Mouse (Mus musculus) right cerebral cortex, postnatal 25 days (tissue): Measurements from ENCODE around the gene Tob2.

Source experiments
- DNase-seq: peaks from one replicate; pipeline ENCODE4 v3.0.0; 2022

Gene Tob2

GRCm38 (mm10) chr15:81836124-81836821 is 22.3 kb downstream of the Tob2 start:
- peak; percentile 89 for DNase-seq

GRCm38 (mm10) chr15:81835007-81835880 is 23.4 kb downstream of the Tob2 start:
- DNase-seq = no peak

- no peak for DNase-seq
Observed at GRCm38 (mm10) chr15:81834171-81834841, 24.3 kb downstream of the Tob2 start.

GRCm38 (mm10) chr15:81833481-81833880 is 25.1 kb downstream of the Tob2 start:
- no peak for DNase-seq

GRCm38 (mm10) chr15:81832219-81832618 is 26.4 kb downstream of the Tob2 start:
- DNase-seq = no peak

GRCm38 (mm10) chr15:81831136-81831825 is 27.3 kb downstream of the Tob2 start:
- peak; percentile 80 for DNase-seq

- no peak for DNase-seq
Observed at GRCm38 (mm10) chr15:81830530-81830929, 28.1 kb downstream of the Tob2 start.

- DNase-seq = no peak
Observed at GRCm38 (mm10) chr15:81829208-81829580, 29.4 kb downstream of the Tob2 start.

- DNase-seq = no peak
Observed at GRCm38 (mm10) chr15:81828426-81829207, 30.0 kb downstream of the Tob2 start.

GRCm38 (mm10) chr15:81824832-81825231 is 33.8 kb downstream of the Tob2 start:
- DNase-seq = no peak

GRCm38 (mm10) chr15:81822631-81823030 is 36.0 kb downstream of the Tob2 start:
- no peak for DNase-seq

GRCm38 (mm10) chr15:81818404-81818803 is 40.2 kb downstream of the Tob2 start:
- no peak for DNase-seq

- no peak for DNase-seq
Observed at GRCm38 (mm10) chr15:81814716-81815370, 43.8 kb downstream of the Tob2 start.

GRCm38 (mm10) chr15:81813986-81814705 is 44.5 kb downstream of the Tob2 start:
- no peak for DNase-seq

- DNase-seq = no peak
Observed at GRCm38 (mm10) chr15:81812696-81813631, 45.6 kb downstream of the Tob2 start.

- DNase-seq = no peak
Observed at GRCm38 (mm10) chr15:81812287-81812686, 46.3 kb downstream of the Tob2 start.

GRCm38 (mm10) chr15:81811599-81811996 is 47.0 kb downstream of the Tob2 start:
- no peak for DNase-seq

- DNase-seq = peak; percentile 98
Observed at GRCm38 (mm10) chr15:81810671-81811598, 47.7 kb downstream of the Tob2 start.

- DNase-seq = peak; percentile 74
Observed at GRCm38 (mm10) chr15:81810150-81810549, 48.4 kb downstream of the Tob2 start.
